Mouse (Mus musculus) hindbrain, postnatal 0 days (tissue): ENCODE results near the gene Dglucy. TPM values are rescaled to one million over a fixed set of nuclear protein-coding genes. Genes with fewer than 3 reads are reported as not detected.
A peak's percentile ranks its signal among the peaks of the same experiment; 100 is the strongest.

Source experiments
- ATAC-seq: fragments of 200-750 bp; cut with Nextera tagmentation; 2 replicates; pipeline ENCODE4 v1.8.0; 2017; ENCODE audit warnings: mild to moderate bottlenecking, moderate TSS enrichment, moderate library complexity
- DNase-seq: peaks from one replicate; pipeline ENCODE4 v3.0.0-alpha.2; 2015; ENCODE audit warnings: low spot score
- H3K27ac ChIP-seq: fragments of 300-500 bp; sonication (generic); 2 replicates; pipeline ENCODE4 v1.5.1; 2014; ENCODE audit warnings: mild to moderate bottlenecking
- H3K27me3 ChIP-seq: fragments of 300-500 bp; sonication (generic); 2 replicates; pipeline ENCODE4 v1.6.1; 2014; ENCODE audit warnings: low read length, mixed read lengths; ENCODE audit not compliant: insufficient read depth
- H3K36me3 ChIP-seq: fragments of 300-500 bp; sonication (generic); 2 replicates; pipeline ENCODE4 v1.6.1; 2014; ENCODE audit warnings: low read length, mixed read lengths; ENCODE audit not compliant: insufficient read depth
- H3K4me1 ChIP-seq: fragments of 300-500 bp; sonication (generic); 2 replicates; pipeline ENCODE4 v1.6.1; 2014; ENCODE audit warnings: antibody characterized with exemption, low read length, mixed read lengths; ENCODE audit not compliant: insufficient read depth
- H3K4me2 ChIP-seq: fragments of 300-500 bp; sonication (generic); 2 replicates; pipeline ENCODE4 v1.6.1; 2014; ENCODE audit warnings: low read depth, mild to moderate bottlenecking, low read length, moderate library complexity, mixed read lengths
- H3K4me3 ChIP-seq: fragments of 300-500 bp; sonication (generic); 2 replicates; pipeline ENCODE4 v1.5.1; 2014; ENCODE audit warnings: low read length
- H3K9ac ChIP-seq: fragments of 300-500 bp; sonication (generic); replicated peaks from 2 replicates; pipeline ENCODE4 v1.6.1; 2014; ENCODE audit warnings: mild to moderate bottlenecking, low read length, moderate library complexity, mixed read lengths
- H3K9me3 ChIP-seq: fragments of 300-500 bp; sonication (generic); 2 replicates; pipeline ENCODE4 v1.6.1; 2016; ENCODE audit warnings: low read length, mixed read lengths
- CTCF ChIP-seq: IDR thresholded peaks from 2 replicates; pipeline ENCODE4 v1.5.1; 2016; ENCODE audit warnings: antibody characterized with exemption, control low read depth, low read depth
- WGBS: fragments of 180-500 bp; shearing (Covaris S2); extraction: QIAGEN DNeasy Blood & Tissue Kit; methylation state at CpG from one replicate; pipeline ENCODE4 v1.1.7; 2014; 5-methylcytosine and 5-hydroxymethylcytosine counted together
- polyA plus RNA-seq: library from polyadenylated mRNA; unstranded; fragments of >200 nt; fragmentation: Nextera tagmentation; extraction: Ambion mirVana; gene quantifications from 2 replicates; pipeline ENCODE4 v1.2.1, GENCODE M21; 2015
- total RNA-seq: library from RNA; depleted of rRNA; stranded (reverse); fragments of >200 nt; gene quantifications from 2 replicates; pipeline ENCODE4 v1.2.3, GENCODE M21; 2014

Gene Dglucy
- total and polyA plus RNA-seq, 2 experiments from 2014 or later, result 3.4 to 4.8 TPM

- Histone ChIP-seq H3K9ac (no peak overlapping the region), H3K4me1 (no peaks in the 10 kb centered on the region), H3K4me3 (no peak overlapping the region), H3K4me2 (no peak overlapping the region), H3K36me3 (no peaks in the 10 kb centered on the region), H3K27ac (no peak overlapping the region), H3K9me3 (no peaks in the 10 kb centered on the region), H3K27me3 (no peaks in the 10 kb centered on the region)
- ATAC-seq, result no peak
- 66% methylated on average over 2 of the region's 2 CpGs for WGBS
- no peak for DNase-seq
- no peak for TF ChIP-seq CTCF
Observed at GRCm38 (mm10) chr12:100742468-100742867, 36.4 kb upstream of the Dglucy start.

- no peak for ATAC-seq
- WGBS, result 75% methylated on average over 1 of the region's 1 CpGs
- H3K36me3 ChIP-seq, result no peaks in the 10 kb centered on the region
Observed at GRCm38 (mm10) chr12:100752977-100753376, 25.9 kb upstream of the Dglucy start.

GRCm38 (mm10) chr12:100753716-100754115, 25.1 kb upstream of the Dglucy start:
- Histone ChIP-seq H3K36me3 (no peaks in the 10 kb centered on the region), H3K4me3 (no peak overlapping the region), H3K4me2 (no peak overlapping the region), H3K27me3 (no peaks in the 10 kb centered on the region), H3K4me1 (no peaks in the 10 kb centered on the region), H3K9ac (no peak overlapping the region), H3K27ac (no peak overlapping the region), H3K9me3 (no peaks in the 10 kb centered on the region)
- ATAC-seq (no peak), DNase-seq (no peak)
- TF ChIP-seq CTCF, result no peak
- WGBS, result 61% methylated on average over 1 of the region's 1 CpGs

More at GRCm38 (mm10) chr12:100752977-100753376, 25.9 kb upstream of the Dglucy start:
- no peak overlapping the region for H3K27ac ChIP-seq
- no peaks in the 10 kb centered on the region for H3K4me1 ChIP-seq
- no peak overlapping the region for H3K9ac ChIP-seq
- no peak overlapping the region for H3K4me2 ChIP-seq
- H3K4me3 ChIP-seq, result no peak overlapping the region
- no peaks in the 10 kb centered on the region for H3K9me3 ChIP-seq
- no peaks in the 10 kb centered on the region for H3K27me3 ChIP-seq
- TF ChIP-seq CTCF, result no peak
- DNase-seq, result no peak

GRCm38 (mm10) chr12:100757427-100757826, 21.4 kb upstream of the Dglucy start:
- Histone ChIP-seq H3K27me3 (no peaks in the 10 kb centered on the region), H3K9me3 (no peaks in the 10 kb centered on the region), H3K4me3 (no peak overlapping the region), H3K4me2 (no peak overlapping the region), H3K27ac (no peak overlapping the region), H3K9ac (no peak overlapping the region), H3K4me1 (no peaks in the 10 kb centered on the region), H3K36me3 (no peaks in the 10 kb centered on the region)
- TF ChIP-seq CTCF, result no peak
- ATAC-seq (no peak), DNase-seq (peak; percentile 16)
- 49% methylated on average over 4 of the region's 4 CpGs for WGBS

GRCm38 (mm10) chr12:100762663-100763425, 16.0 kb upstream of the Dglucy start:
- H3K4me3 ChIP-seq, result no peak overlapping the region
- DNase-seq, result no peak
- H3K9me3 ChIP-seq, result no peaks in the 10 kb centered on the region
- TF ChIP-seq CTCF, result no peak
- WGBS, result 54% methylated on average over 11 of the region's 11 CpGs
- no peak for ATAC-seq
- no peaks in the 10 kb centered on the region for H3K36me3 ChIP-seq
- no peak overlapping the region for H3K4me2 ChIP-seq
- no peak overlapping the region for H3K27ac ChIP-seq
- no peak overlapping the region for H3K9ac ChIP-seq
- no peaks in the 10 kb centered on the region for H3K27me3 ChIP-seq
- H3K4me1 ChIP-seq, result no peaks in the 10 kb centered on the region

GRCm38 (mm10) chr12:100764329-100765018, 14.4 kb upstream of the Dglucy start:
- Histone ChIP-seq H3K27me3 (no peaks in the 10 kb centered on the region), H3K36me3 (no peaks in the 10 kb centered on the region), H3K4me1 (no peaks in the 10 kb centered on the region), H3K4me2 (no peak overlapping the region), H3K4me3 (no peak overlapping the region), H3K9ac (no peak overlapping the region), H3K27ac (no peak overlapping the region), H3K9me3 (no peaks in the 10 kb centered on the region)
- TF ChIP-seq CTCF, result no peak
- ATAC-seq (no peak), DNase-seq (no peak)
- WGBS, result 67% methylated on average over 13 of the region's 13 CpGs

GRCm38 (mm10) chr12:100769871-100770270, 9.0 kb upstream of the Dglucy start:
- H3K4me1 ChIP-seq, result no peaks in the 10 kb centered on the region
- WGBS, result 93% methylated on average over 6 of the region's 6 CpGs
- ATAC-seq, result no peak

More at GRCm38 (mm10) chr12:100769871-100770270, 9.0 kb upstream of the Dglucy start:
- H3K27me3 ChIP-seq, result no peaks in the 10 kb centered on the region
- no peak for TF ChIP-seq CTCF
- no peak overlapping the region for H3K4me2 ChIP-seq
- no peaks in the 10 kb centered on the region for H3K9me3 ChIP-seq
- no peak overlapping the region for H3K27ac ChIP-seq
- no peak overlapping the region for H3K9ac ChIP-seq
- no peaks in the 10 kb centered on the region for H3K36me3 ChIP-seq
- no peak overlapping the region for H3K4me3 ChIP-seq
- no peak for DNase-seq
